14 mouse cellular contexts compared by ENCODE assay signal in genomic region chr8:72265342-72265741, GRCm38 (mm10). TPM values are rescaled to one million over a fixed set of nuclear protein-coding genes. Genes with fewer than 3 reads are reported as not detected.
DNase-seq lines count a peak whose midpoint lies in the region; ATAC-seq and TF ChIP-seq lines count a peak whose summit lies in the region.
"Had no signal": no experiment of that assay in that cellular context is flagged by ENCODE, and none has a peak within 500 bp of the region (broad histone marks: within the 10 kb centered on the region; RNA-seq: fewer than 3 reads in every experiment).

No protein-coding gene starts in this region.

- no peaks in the 10 kb centered on the region for H3K79me2 ChIP-seq in heart, adult 2 months (replicated peaks; ENCODE audit: control insufficient read depth, insufficient read depth, low read length)

- no peak overlapping the region for H3K4me2 ChIP-seq in hindbrain, embryonic 16.5 days (ENCODE audit: low read length)
- H3K4me2 ChIP-seq: forebrain, embryonic 12.5 days; lung, embryonic 15.5 days had no signal

- H3K4me1 ChIP-seq in heart, adult 2 months (ENCODE audit: control insufficient read depth, insufficient read depth, low read length): peaks cover 34% of the 10 kb centered on the region
- no peaks in the 10 kb centered on the region for H3K4me1 ChIP-seq in hindbrain, embryonic 16.5 days (ENCODE audit: control insufficient read depth, insufficient read depth, low read depth, low read length)
- H3K4me1 ChIP-seq: forebrain, embryonic 12.5 days; limb, embryonic 10.5 days; lung, embryonic 15.5 days had no signal

- no peaks in the 10 kb centered on the region for H3K9me3 ChIP-seq in hindbrain, embryonic 16.5 days (ENCODE audit: control insufficient read depth, low read length)
- H3K9me3 ChIP-seq: forebrain, embryonic 12.5 days; limb, embryonic 10.5 days; lung, embryonic 15.5 days had no signal

- TF ChIP-seq POLR2A in heart, adult 2 months (IDR thresholded peaks at IDR 0.05; ENCODE audit: insufficient read depth, low read depth, low read length): peak; percentile 82

- H3K9ac ChIP-seq in heart, adult 2 months (ENCODE audit: low read depth, low read length): peak overlapping the region; percentile 53; the same call in 1 of the 2 replicates
- H3K9ac ChIP-seq in hindbrain, embryonic 16.5 days (ENCODE audit: low read depth, low read length): no peak overlapping the region
- H3K9ac ChIP-seq: forebrain, embryonic 12.5 days; lung, embryonic 15.5 days had no signal

- H3K36me3 ChIP-seq in heart, adult 2 months (ENCODE audit: control insufficient read depth, insufficient read depth, low read length): peaks cover 5% of the 10 kb centered on the region
- H3K36me3 ChIP-seq in hindbrain, embryonic 16.5 days (ENCODE audit: control insufficient read depth, insufficient read depth, low read length): no peaks in the 10 kb centered on the region
- H3K36me3 ChIP-seq: forebrain, embryonic 12.5 days; limb, embryonic 10.5 days; lung, embryonic 15.5 days had no signal

- ATAC-seq in hindbrain, embryonic 16.5 days: no peak

- peak; percentile 99 for TF ChIP-seq EP300 in heart, adult 2 months (IDR thresholded peaks at IDR 0.05; ENCODE audit: insufficient read depth, low read depth, low read length)

- 19% methylated on average over 6 of the region's 7 CpGs for WGBS in heart, adult 2 months
- 61% methylated on average over 6 of the region's 7 CpGs for whole genome bisulfite sequencing in hindbrain, embryonic 16.5 days

- intact Hi-C loops in heart, adult 2 months (cut with DNase I): no loop called here

- DNase-seq in urinary bladder, postnatal 14 days (ENCODE audit: low spot score): peak; percentile 33
- DNase-seq in urinary bladder, adult 2 months (ENCODE audit: low spot score): no peak
- DNase-seq in heart, adult 2 months: peak; percentile 74 to 87
- peak; percentile 60 for DNase-seq in kidney, postnatal 10 days
- no peak for DNase-seq in B cell, adult 2 months
- no peak for DNase-seq in spleen, postnatal 14 days (ENCODE audit: low spot score in 2 of 2)
- DNase-seq: thymus, adult 2 months had no signal

- H3K27me3 ChIP-seq in heart, adult 2 months (ENCODE audit: control insufficient read depth, insufficient read depth, low read length): no peaks in the 10 kb centered on the region
- no peaks in the 10 kb centered on the region for H3K27me3 ChIP-seq in hindbrain, embryonic 16.5 days (replicated peaks; ENCODE audit: control insufficient read depth, insufficient read depth, low read length)
- H3K27me3 ChIP-seq: forebrain, embryonic 12.5 days; lung, embryonic 15.5 days had no signal

- H3K27ac ChIP-seq in heart, adult 2 months: peak overlapping the region; percentile 75
- H3K27ac ChIP-seq in hindbrain, embryonic 16.5 days (ENCODE audit: low read depth, low read length): no peak overlapping the region
- H3K27ac ChIP-seq: forebrain, embryonic 12.5 days; limb, embryonic 10.5 days; lung, embryonic 15.5 days had no signal

- H3K4me3 ChIP-seq in heart, adult 2 months: no peak overlapping the region
- H3K4me3 ChIP-seq in hindbrain, embryonic 16.5 days (ENCODE audit: low read length): no peak overlapping the region
- H3K4me3 ChIP-seq: forebrain, embryonic 12.5 days; limb, embryonic 10.5 days; lung, embryonic 15.5 days had no signal

- no peak for TF ChIP-seq CTCF in heart, adult 2 months (IDR thresholded peaks at IDR 0.05)

RNA-seq across cellular contexts. Expression of gene Ap1m1, which starts 25.5 kb away (rescaled TPM):
- polyA plus RNA-seq in urinary bladder, adult 2 months (2012; rRNA removed): 75.1 TPM in 2 replicates
- total RNA-seq in heart, adult 2 months (2021): 10 to 100 TPM; 44.6 to 48.8 TPM
- polyA plus RNA-seq in heart, adult 2 months (2012; rRNA removed): 74.3 and 77.0 TPM in 2 replicates
- polyA plus RNA-seq in hindbrain, embryonic 16.5 days (2015; fragmentation: Nextera tagmentation; extraction: Ambion mirVana): 264 and 287 TPM in 2 replicates

RNA-seq across cellular contexts. Expression of gene Gm10282, which starts 39.7 kb away (rescaled TPM):
- polyA plus RNA-seq in urinary bladder, adult 2 months (2012; rRNA removed): 6.2 and 8.5 TPM in 2 replicates
- total RNA-seq in heart, adult 2 months (2021): 1 to 10 TPM; 6.7 to 8.5 TPM
- polyA plus RNA-seq in heart, adult 2 months (2012; rRNA removed): 1.1 and 2.9 TPM in 2 replicates
- 10.1 and 14.5 TPM in 2 replicates for polyA plus RNA-seq in hindbrain, embryonic 16.5 days (2015; fragmentation: Nextera tagmentation; extraction: Ambion mirVana)

RNA-seq across cellular contexts. Expression of gene Fam32a, which starts 45.8 kb away (rescaled TPM):
- polyA plus RNA-seq in urinary bladder, adult 2 months (2012; rRNA removed): 70.7 and 77.4 TPM in 2 replicates
- total RNA-seq in heart, adult 2 months (2021): 10 to 100 TPM; 21.4 to 23.2 TPM
- 21.2 and 29.9 TPM in 2 replicates for polyA plus RNA-seq in heart, adult 2 months (2012; rRNA removed)
- polyA plus RNA-seq in hindbrain, embryonic 16.5 days (2015; fragmentation: Nextera tagmentation; extraction: Ambion mirVana): 95.0 and 98.2 TPM in 2 replicates

RNA-seq across cellular contexts. Expression of gene Gm11034, which starts 51.9 kb away (rescaled TPM):
- not detected in 2 replicates for polyA plus RNA-seq in urinary bladder, adult 2 months (2012; rRNA removed)
- total RNA-seq in heart, adult 2 months (2021): not detected
- polyA plus RNA-seq in heart, adult 2 months (2012; rRNA removed): not detected in 2 replicates
- not detected in 2 replicates for polyA plus RNA-seq in hindbrain, embryonic 16.5 days (2015; fragmentation: Nextera tagmentation; extraction: Ambion mirVana)
- total RNA-seq: monocyte, adult 5-6 weeks had no signal
- polyA plus RNA-seq: forebrain, embryonic 12.5 days; heart, embryonic 16.5 days; limb, embryonic 10.5 days; lung, embryonic 15.5 days; spleen, adult 2 months; thymus, adult 2 months had no signal

RNA-seq across cellular contexts. Expression of gene Cib3, which starts 52.7 kb away (rescaled TPM):
- polyA plus RNA-seq in urinary bladder, adult 2 months (2012; rRNA removed): 0.04 and 0.11 TPM in 2 replicates
- total RNA-seq in heart, adult 2 months (2021): 1 to 10 TPM in 1 of 2 experiments, under 1 TPM in 1; 0.66 to 1.5 TPM
- 1.1 TPM in 2 replicates for polyA plus RNA-seq in heart, adult 2 months (2012; rRNA removed)
- not detected in 2 replicates for polyA plus RNA-seq in hindbrain, embryonic 16.5 days (2015; fragmentation: Nextera tagmentation; extraction: Ambion mirVana)
- polyA plus RNA-seq: forebrain, embryonic 12.5 days; heart, embryonic 16.5 days; limb, embryonic 10.5 days had no signal

Comparison
In these comparisons a context has a peak if more than half of its experiments do, and no peak if none do; other contexts are left out.
1. DNase-seq: peak in urinary bladder, postnatal 14 days (single experiment), heart, adult 2 months (2 of 2) and kidney, postnatal 10 days (single experiment); none in urinary bladder, adult 2 months (single experiment), B cell, adult 2 months (0 of 2) and spleen, postnatal 14 days (0 of 2).